Mouse (Mus musculus): ENCODE results near the gene Atp6v1e1.

DNA sequence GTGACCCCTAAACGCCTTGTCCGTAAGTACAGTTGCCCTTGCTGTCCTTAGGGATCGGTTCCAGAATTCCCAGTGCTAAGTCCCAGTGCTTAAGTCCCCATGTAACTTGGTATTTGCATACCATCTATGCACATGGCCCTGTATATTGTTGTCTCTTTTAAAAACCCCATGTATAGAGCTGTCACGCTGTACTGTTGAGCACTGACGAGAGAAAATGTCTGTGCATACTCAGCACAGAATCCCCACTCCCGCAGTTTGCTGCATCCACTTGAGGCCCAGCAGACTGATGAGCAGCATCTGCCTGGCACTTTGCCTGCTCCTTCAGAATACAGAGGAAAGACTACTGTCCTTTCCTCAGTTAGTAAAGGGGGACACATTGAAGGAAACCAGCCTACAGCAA, 48.8 kb downstream of the Atp6v1e1 start:
- no peak for TF ChIP-seq CHD2 (IDR thresholded peaks at IDR 0.05; ENCODE audit: low read depth, low read length)
- TF ChIP-seq MAFK (IDR thresholded peaks at IDR 0.05; ENCODE audit: insufficient read depth, low read depth, low read length), result no peak
- no peak for TF ChIP-seq ZNF384 (IDR thresholded peaks at IDR 0.05; ENCODE audit: low read depth, low read length)
- no peak for TF ChIP-seq HCFC1 (IDR thresholded peaks at IDR 0.05; ENCODE audit: borderline replicate concordance, insufficient read depth, low read length)
- no peak for TF ChIP-seq ZC3H11A (IDR thresholded peaks at IDR 0.05; ENCODE audit: borderline replicate concordance, low read depth, low read length)
